Mouse (Mus musculus) CD4-positive helper T cell, adult 2 months (primary cell): ENCODE results near the gene Chrm5.
"Not testable (repeated sequence)": the region's sequence is repeated elsewhere in the genome, so short reads cannot be mapped to it uniquely, and the experiment has no call there.

Experiments used
- DNase-seq: peaks from one replicate; pipeline ENCODE4 v3.0.0-alpha.2; 2012; ENCODE audit warnings: low read depth, missing footprints, low spot score

The Chrm5 gene

GRCm38 (mm10) chr2:112482533-112483333 is 2.2 kb upstream of the Chrm5 start:
- no peak for DNase-seq

GRCm38 (mm10) chr2:112481564-112481963 is 995 bp upstream of the Chrm5 start:
- peak; percentile 62 for DNase-seq

- DNase-seq, result no peak
Measured at GRCm38 (mm10) chr2:112476554-112476953, 4.0 kb downstream of the Chrm5 start.

- DNase-seq, result no peak
Measured at GRCm38 (mm10) chr2:112474997-112475724, 5.4 kb downstream of the Chrm5 start.

GRCm38 (mm10) chr2:112472076-112472475 is 8.5 kb downstream of the Chrm5 start:
- DNase-seq, result no peak

GRCm38 (mm10) chr2:112470961-112471381 is 9.6 kb downstream of the Chrm5 start:
- no peak for DNase-seq

- no peak for DNase-seq
Measured at GRCm38 (mm10) chr2:112469542-112469941, 11.0 kb downstream of the Chrm5 start.

- no peak for DNase-seq
Measured at GRCm38 (mm10) chr2:112460557-112460956, 20.0 kb downstream of the Chrm5 start.

GRCm38 (mm10) chr2:112454862-112455564 is 25.6 kb downstream of the Chrm5 start, which contains the start of gene Emc7:
Emc7 (plus strand) TSS chr2:112454997.
- DNase-seq, result peak; percentile 95

- no peak for DNase-seq
Measured at GRCm38 (mm10) chr2:112454125-112454861, 26.3 kb downstream of the Chrm5 start.

GRCm38 (mm10) chr2:112452513-112452912 is 28.1 kb downstream of the Chrm5 start:
- not testable (repeated sequence) for DNase-seq

GRCm38 (mm10) chr2:112449597-112450296 is 30.8 kb downstream of the Chrm5 start:
- DNase-seq, result peak; percentile 34

GRCm38 (mm10) chr2:112448510-112449059 is 32.0 kb downstream of the Chrm5 start:
- no peak for DNase-seq

- DNase-seq, result not testable (repeated sequence)
Measured at GRCm38 (mm10) chr2:112448046-112448445, 32.5 kb downstream of the Chrm5 start.

GRCm38 (mm10) chr2:112445511-112445910 is 35.1 kb downstream of the Chrm5 start:
- no peak for DNase-seq

GRCm38 (mm10) chr2:112443491-112443890 is 37.1 kb downstream of the Chrm5 start:
- no peak for DNase-seq

- DNase-seq, result no peak
Measured at GRCm38 (mm10) chr2:112437589-112437988, 43.0 kb downstream of the Chrm5 start.

GRCm38 (mm10) chr2:112436292-112436691 is 44.3 kb downstream of the Chrm5 start:
- no peak for DNase-seq

- no peak for DNase-seq
Measured at GRCm38 (mm10) chr2:112433359-112433758, 47.2 kb downstream of the Chrm5 start.

- no peak for DNase-seq
Measured at GRCm38 (mm10) chr2:112432523-112432922, 48.0 kb downstream of the Chrm5 start.
